Mouse (Mus musculus): ENCODE data around the gene Gm19684. TPM values are rescaled to one million over a fixed set of nuclear protein-coding genes. Genes with fewer than 3 reads are reported as not detected.
"Not testable (repeated sequence)": the region's sequence is repeated elsewhere in the genome, so short reads cannot be mapped to it uniquely, and the experiment has no call there.

Gene Gm19684
- total RNA-seq (2021): under 1 TPM in 1 of 2 experiments, not detected in 1; 0.77 TPM
- long read RNA-seq, experiment 1: 0 reads
- long read RNA-seq, experiment 2, partial matches to known transcripts: 0 of 1 reads
- long read RNA-seq, experiment 2, other reads (novel, unspliced or antisense): 1 of 1 reads

DNA sequence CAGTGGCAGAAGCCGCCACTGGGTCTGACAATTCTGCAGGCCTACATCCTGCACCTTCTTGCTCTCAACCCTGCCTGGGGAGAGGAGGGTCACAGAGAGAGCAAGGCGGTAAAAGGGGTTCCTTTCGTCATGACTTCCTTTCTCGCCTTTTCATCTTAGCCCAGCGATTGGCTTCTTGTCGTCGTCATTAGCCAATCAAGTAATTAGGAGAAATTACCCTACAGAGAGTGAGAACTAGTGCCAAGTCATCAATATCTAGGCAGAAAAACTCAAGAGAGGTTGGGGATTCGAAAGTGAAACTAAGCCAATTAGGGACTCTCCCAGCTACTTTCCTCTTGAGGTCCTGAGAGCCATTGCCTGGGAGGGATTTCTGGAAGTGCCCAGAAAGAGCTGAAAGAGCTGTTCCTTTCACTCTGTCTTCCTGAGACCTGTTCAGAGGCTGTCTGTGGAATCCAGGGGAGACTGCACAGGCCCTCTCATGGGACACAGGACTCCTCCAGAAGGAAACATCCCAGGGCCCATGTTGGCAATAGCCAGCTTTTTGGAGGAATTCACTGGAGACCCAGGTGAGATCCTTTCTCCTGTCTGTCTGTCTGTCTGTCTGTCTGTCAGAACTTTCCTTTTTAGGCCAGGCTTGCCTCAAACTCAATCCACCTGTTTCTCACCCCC, at the start of gene Gm19684:
TSS of gene Gm19684 (plus strand) at position 327 of the 669 bp plus-strand sequence.
- DNase-seq (ENCODE audit: low spot score in 2 of 2): peak in 1 of 2 experiments; percentile 34

GRCm38 (mm10) chr17:36081901-36082300, 39.6 kb upstream of the Gm19684 start:
- DNase-seq (ENCODE audit: low spot score in 2 of 2): not testable (repeated sequence)

DNA sequence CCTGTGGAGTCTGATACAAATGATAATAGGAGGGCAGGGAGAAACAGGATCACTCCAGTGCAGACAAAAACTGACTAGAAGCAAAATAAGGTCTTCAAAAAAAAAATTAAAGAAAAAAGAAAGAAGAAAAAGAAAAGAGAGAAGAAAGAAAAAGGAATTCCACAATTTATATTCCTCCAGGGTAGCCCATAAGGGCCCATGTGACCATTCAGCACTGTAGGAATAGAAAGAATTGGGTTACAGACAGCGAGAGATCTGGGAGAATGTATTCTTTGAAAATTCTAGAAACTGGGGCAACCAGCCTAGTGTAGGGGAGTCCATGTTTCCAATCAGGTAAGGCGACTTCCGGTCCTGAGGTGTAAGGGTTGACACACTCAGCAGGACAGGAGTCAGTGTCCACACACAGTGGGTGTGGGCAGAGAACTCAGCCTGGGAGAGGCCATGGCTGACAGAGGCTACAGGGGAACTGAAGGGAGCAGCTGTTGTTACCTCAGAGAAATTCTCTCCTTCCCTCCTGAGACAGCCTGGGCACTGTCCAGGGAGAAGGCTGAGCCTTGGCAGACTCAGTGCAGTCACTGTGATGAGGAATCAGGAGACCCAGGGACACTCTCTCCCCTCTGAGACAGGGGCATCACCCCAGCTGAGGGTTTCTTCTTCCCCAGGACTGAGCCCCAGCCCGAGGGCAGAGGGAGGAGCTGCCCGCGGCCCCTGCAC, 38.8 kb upstream of the Gm19684 start:
- DNase-seq (ENCODE audit: low spot score in 2 of 2): not testable (repeated sequence)

DNA sequence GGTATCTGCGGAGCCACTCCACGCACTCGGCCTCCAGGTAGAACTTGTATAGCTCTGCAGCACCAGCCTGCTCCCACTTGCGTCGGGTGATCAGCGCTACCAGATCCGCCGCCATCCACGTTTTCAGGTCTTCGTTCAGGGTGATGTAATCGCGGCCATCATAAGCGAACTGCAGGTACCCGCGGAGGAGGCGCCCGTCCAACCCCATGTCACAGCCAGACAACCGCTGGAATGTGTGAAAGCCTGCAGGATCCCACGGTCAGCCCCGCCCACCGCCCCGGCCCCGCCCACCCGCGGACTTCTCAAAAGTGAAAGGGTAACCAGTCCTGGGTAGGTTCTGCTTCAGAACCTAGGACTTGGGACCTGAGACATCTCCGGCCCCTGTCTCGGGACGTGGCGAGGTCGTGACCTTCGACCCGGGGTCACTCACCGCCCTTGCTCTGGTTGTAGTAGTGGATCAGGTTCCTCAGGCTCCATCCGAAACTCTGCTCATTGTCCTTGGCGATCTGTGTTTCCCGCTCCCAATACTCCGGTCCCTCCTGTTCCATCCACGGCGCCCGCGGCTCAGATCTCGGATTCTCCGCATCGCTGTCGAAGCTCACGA, 38.1 kb upstream of the Gm19684 start:
- peak; percentile 31 to 32 for DNase-seq (ENCODE audit: low spot score in 2 of 2)

GRCm38 (mm10) chr17:36083870-36084451, 37.5 kb upstream of the Gm19684 start:
- DNase-seq (ENCODE audit: low spot score in 2 of 2): peak in 1 of 2 experiments; percentile 29

- not testable (repeated sequence) for DNase-seq (ENCODE audit: low spot score in 2 of 2)
Observed at GRCm38 (mm10) chr17:36085976-36086375, 35.5 kb upstream of the Gm19684 start.

DNA sequence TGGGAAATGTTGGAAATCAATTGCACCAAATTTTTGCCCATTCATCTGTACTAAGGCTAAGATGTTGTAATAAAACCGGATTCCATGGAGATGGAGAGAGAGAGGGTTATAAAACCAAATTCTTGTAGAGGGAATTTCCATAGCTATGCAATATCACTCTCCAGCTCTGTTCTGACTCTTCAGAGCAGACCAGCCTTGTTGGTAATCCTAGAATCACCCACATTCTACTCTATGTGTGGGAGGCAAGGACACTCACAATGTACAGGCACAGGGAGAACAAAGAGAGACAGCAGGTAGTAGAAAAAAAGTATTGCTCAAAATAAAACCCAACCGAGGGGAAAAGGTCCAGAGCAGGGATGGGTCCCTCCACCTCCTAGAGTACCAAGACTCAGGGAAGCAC, 29.5 kb upstream of the Gm19684 start:
- DNase-seq (ENCODE audit: low spot score in 2 of 2): not testable (repeated sequence)

- DNase-seq (ENCODE audit: low spot score in 2 of 2): not testable (repeated sequence)
Observed at GRCm38 (mm10) chr17:36092520-36092919, 29.0 kb upstream of the Gm19684 start.

GRCm38 (mm10) chr17:36093936-36094335, 27.5 kb upstream of the Gm19684 start:
- DNase-seq (ENCODE audit: low spot score in 2 of 2): no peak

GRCm38 (mm10) chr17:36099603-36100002, 21.9 kb upstream of the Gm19684 start:
- not testable (repeated sequence) for DNase-seq (ENCODE audit: low spot score in 2 of 2)

- not testable (repeated sequence) for DNase-seq (ENCODE audit: low spot score in 2 of 2)
Observed at GRCm38 (mm10) chr17:36102091-36102490, 19.4 kb upstream of the Gm19684 start.

DNA sequence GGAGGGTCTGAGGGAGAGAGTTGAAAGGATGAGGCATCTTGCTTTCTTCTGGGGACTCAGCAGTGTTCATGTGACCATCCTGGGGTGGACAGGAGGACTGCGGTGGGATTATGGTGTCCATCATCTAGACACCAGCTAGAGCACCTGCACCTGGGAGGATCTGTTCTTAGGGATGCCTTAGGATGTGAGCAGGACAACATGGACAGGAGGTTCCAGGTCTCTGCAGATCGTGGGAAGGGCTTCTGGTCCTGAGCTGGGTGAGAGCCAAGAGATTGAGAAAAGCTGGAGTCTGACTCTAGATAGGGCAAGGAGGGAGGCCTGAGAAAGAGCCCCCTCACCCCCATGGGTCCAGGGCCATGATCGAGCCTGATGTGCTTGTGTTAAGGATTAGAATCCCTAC, 11.3 kb upstream of the Gm19684 start:
- DNase-seq (ENCODE audit: low spot score in 2 of 2): not testable (repeated sequence)

- not testable (repeated sequence) for DNase-seq (ENCODE audit: low spot score in 2 of 2)
Observed at GRCm38 (mm10) chr17:36110641-36111509, 10.6 kb upstream of the Gm19684 start.

- DNase-seq (ENCODE audit: low spot score in 2 of 2): not testable (repeated sequence)
Observed at GRCm38 (mm10) chr17:36111510-36111868, 10.0 kb upstream of the Gm19684 start.

- DNase-seq (ENCODE audit: low spot score in 2 of 2): peak in 1 of 2 experiments; percentile 50
Observed at GRCm38 (mm10) chr17:36113979-36114593, 7.4 kb upstream of the Gm19684 start.

- DNase-seq (ENCODE audit: low spot score in 2 of 2): not testable (repeated sequence)
Observed at GRCm38 (mm10) chr17:36116545-36116944, 4.9 kb upstream of the Gm19684 start.

DNA sequence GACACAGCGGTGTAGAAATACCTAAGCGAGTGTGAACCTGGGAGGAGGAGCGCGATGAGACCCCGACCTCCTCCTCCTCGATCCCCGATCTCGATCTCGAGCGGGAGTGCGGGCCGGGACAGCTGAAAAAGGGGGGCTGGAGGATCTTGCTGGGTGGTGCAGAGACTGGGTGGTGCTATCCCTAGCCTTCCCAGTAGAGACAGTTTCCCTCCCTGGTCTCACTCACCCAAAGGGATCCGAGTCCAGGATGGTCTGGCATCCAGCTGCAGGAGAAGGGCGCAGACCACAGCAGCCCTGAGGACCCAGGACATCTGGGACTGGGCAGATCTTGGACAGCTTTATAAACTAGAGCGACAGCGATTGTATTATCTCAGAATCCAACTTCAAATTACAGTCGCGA, 639 bp upstream of the Gm19684 start:
- DNase-seq (ENCODE audit: low spot score in 2 of 2): not testable (repeated sequence)

DNA sequence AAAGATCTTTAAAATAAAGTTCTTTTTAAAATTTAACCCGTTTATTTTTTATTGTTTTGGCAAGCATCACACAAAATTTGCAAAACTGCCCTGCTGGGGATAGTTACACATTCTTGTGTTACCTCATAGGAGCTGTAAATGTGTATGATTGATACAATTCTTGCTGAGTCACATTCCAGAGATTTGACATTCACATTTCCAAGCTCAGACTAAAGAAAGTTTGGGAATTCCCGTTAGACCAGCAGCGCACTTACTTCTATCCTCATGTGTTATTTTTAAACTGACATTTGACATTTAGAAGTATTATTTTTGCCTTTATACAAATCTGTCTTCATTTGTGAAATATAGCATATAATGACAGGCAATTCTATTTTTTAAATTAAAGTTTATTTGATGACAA, 2.6 kb downstream of the Gm19684 start:
- not testable (repeated sequence) for DNase-seq (ENCODE audit: low spot score in 2 of 2)

DNA sequence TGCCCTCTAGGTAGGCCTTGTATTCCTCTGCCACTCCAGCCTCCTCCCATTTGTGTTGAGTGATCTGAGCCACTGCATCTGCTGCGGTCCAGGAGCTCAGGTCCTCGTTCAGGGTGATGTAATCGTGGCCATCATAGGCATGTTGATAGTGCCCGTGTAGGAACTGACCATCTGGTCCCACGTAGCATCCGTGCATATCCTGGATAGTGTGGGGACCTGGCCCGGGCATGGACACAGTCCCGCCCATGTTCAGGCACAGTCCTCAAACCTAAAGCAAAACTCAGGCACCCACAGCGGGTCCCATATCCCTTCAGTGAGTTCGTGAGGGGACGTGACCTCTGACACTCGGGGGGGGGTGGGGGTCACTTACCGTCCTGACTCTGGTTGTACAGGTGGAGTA, 7.0 kb downstream of the Gm19684 start:
- DNase-seq (ENCODE audit: low spot score in 2 of 2): not testable (repeated sequence)

Measured in adrenal gland, adult 18-20 months (tissue).